Mouse (Mus musculus) heart, postnatal 0 days (tissue): Measurements from ENCODE around the gene Rbm3.

ENCODE experiments used
- CTCF ChIP-seq: IDR thresholded peaks from 2 replicates; pipeline ENCODE4 v1.5.1; 2016; ENCODE audit warnings: antibody characterized with exemption, control low read depth, low read depth
- EP300 ChIP-seq: IDR thresholded peaks from 2 replicates; pipeline ENCODE4 v1.6.1; 2016; ENCODE audit warnings: antibody characterized with exemption, low read depth

GRCm38 (mm10) chrX:8164471-8164870, 18.8 kb upstream of the Rbm3 start:
- TF ChIP-seq CTCF (no peak), EP300 (no peak)
